Mouse (Mus musculus) embryonic facial prominence, embryonic 15.5 days (tissue): ENCODE data around the gene N4bp2l2. TPM values are rescaled to one million over a fixed set of nuclear protein-coding genes. Genes with fewer than 3 reads are reported as not detected.

ENCODE experiments used
- ATAC-seq: fragments of 200-750 bp; cut with Nextera tagmentation; 2 replicates; pipeline ENCODE4 v1.8.0; 2017; ENCODE audit warnings: low read depth, moderate TSS enrichment; ENCODE audit not compliant: insufficient number of reproducible peaks, low FRiP score, low TSS enrichment
- H3K27ac ChIP-seq: fragments of 300-500 bp; sonication (generic); replicated peaks from 2 replicates; pipeline ENCODE4 v1.5.1; 2015; ENCODE audit warnings: mild to moderate bottlenecking, inconsistent platforms
- H3K27me3 ChIP-seq: fragments of 300-500 bp; sonication (generic); 2 replicates; pipeline ENCODE4 v1.6.1; 2015; ENCODE audit warnings: inconsistent platforms
- H3K36me3 ChIP-seq: fragments of 300-500 bp; sonication (generic); 2 replicates; pipeline ENCODE4 v1.6.1; 2015; ENCODE audit warnings: mild to moderate bottlenecking, inconsistent platforms
- H3K4me1 ChIP-seq: fragments of 300-500 bp; sonication (generic); 2 replicates; pipeline ENCODE4 v1.6.1; 2015; ENCODE audit warnings: inconsistent platforms
- H3K4me2 ChIP-seq: fragments of 300-500 bp; sonication (generic); replicated peaks from 2 replicates; pipeline ENCODE4 v1.6.1; 2015; ENCODE audit warnings: mild to moderate bottlenecking, inconsistent platforms
- H3K4me3 ChIP-seq: fragments of 300-500 bp; sonication (generic); replicated peaks from 2 replicates; pipeline ENCODE4 v1.5.1; 2015; ENCODE audit warnings: mild to moderate bottlenecking, inconsistent platforms
- H3K9ac ChIP-seq: fragments of 300-500 bp; sonication (generic); 2 replicates; pipeline ENCODE4 v1.6.1; 2015; ENCODE audit warnings: inconsistent platforms
- H3K9me3 ChIP-seq: fragments of 300-500 bp; sonication (generic); replicated peaks from 2 replicates; pipeline ENCODE4 v1.6.1; 2016; ENCODE audit warnings: inconsistent platforms
- WGBS: fragments of 180-500 bp; shearing (Covaris S2); methylation state at CpG from one replicate; pipeline ENCODE4 v1.1.7; 2015; 5-methylcytosine and 5-hydroxymethylcytosine counted together
- polyA plus RNA-seq: library from polyadenylated mRNA; unstranded; fragments of >200 nt; fragmentation: Nextera tagmentation; extraction: Ambion mirVana; gene quantifications from 2 replicates; pipeline ENCODE4 v1.2.1, GENCODE M21; 2015

N4bp2l2 gene
- polyA plus RNA-seq, 1 experiment from 2014 or later = 41.4 TPM

GRCm38 (mm10) chr5:150576832-150577231, 89.2 kb downstream of the N4bp2l2 start:
- Histone ChIP-seq H3K9me3 (no peaks in the 10 kb centered on the region), H3K36me3 (no peaks in the 10 kb centered on the region), H3K4me3 (no peak overlapping the region), H3K9ac (no peak overlapping the region), H3K4me2 (no peak overlapping the region), H3K4me1 (no peaks in the 10 kb centered on the region), H3K27me3 (no peaks in the 10 kb centered on the region), H3K27ac (no peak overlapping the region)
- WGBS = 84% methylated on average over 11 of the region's 11 CpGs
- no peak for ATAC-seq

GRCm38 (mm10) chr5:150574885-150575284, 91.1 kb downstream of the N4bp2l2 start:
- H3K4me3 ChIP-seq = no peak overlapping the region
- H3K4me1 ChIP-seq = no peaks in the 10 kb centered on the region
- peaks cover 6% of the 10 kb centered on the region; the same call in 1 of the 2 replicates for H3K36me3 ChIP-seq
- no peaks in the 10 kb centered on the region for H3K9me3 ChIP-seq
- no peak for ATAC-seq
- 66% methylated on average over 5 of the region's 5 CpGs for WGBS
- H3K27me3 ChIP-seq = no peaks in the 10 kb centered on the region
- H3K27ac ChIP-seq = no peak overlapping the region
- no peak overlapping the region for H3K9ac ChIP-seq
- H3K4me2 ChIP-seq = no peak overlapping the region

- WGBS = 70% methylated on average over 3 of the region's 3 CpGs
- no peaks in the 10 kb centered on the region for H3K9me3 ChIP-seq
- peaks cover 9% of the 10 kb centered on the region; the same call in 1 of the 2 replicates for H3K36me3 ChIP-seq
- H3K27me3 ChIP-seq = no peaks in the 10 kb centered on the region
- H3K27ac ChIP-seq = no peak overlapping the region
- no peak overlapping the region for H3K4me2 ChIP-seq
- H3K9ac ChIP-seq = no peak overlapping the region
- no peak overlapping the region for H3K4me3 ChIP-seq
- ATAC-seq = no peak
- no peaks in the 10 kb centered on the region for H3K4me1 ChIP-seq
These were observed 91.6 kb downstream of the N4bp2l2 start for GRCm38 (mm10) chr5:150574403-150574802.

GRCm38 (mm10) chr5:150570496-150571219, 95.3 kb downstream of the N4bp2l2 start:
- Histone ChIP-seq H3K4me3 (no peak overlapping the region), H3K27me3 (no peaks in the 10 kb centered on the region), H3K4me2 (no peak overlapping the region), H3K9me3 (no peaks in the 10 kb centered on the region), H3K27ac (no peak overlapping the region), H3K36me3 (peaks cover 28% of the 10 kb centered on the region; the same call in 1 of the 2 replicates), H3K9ac (no peak overlapping the region), H3K4me1 (no peaks in the 10 kb centered on the region)
- WGBS = 78% methylated on average over 11 of the region's 11 CpGs
- ATAC-seq = no peak; the same call in 1 of the 2 replicates

- H3K4me3 ChIP-seq = no peak overlapping the region
- no peak overlapping the region for H3K4me2 ChIP-seq
- WGBS = 92% methylated on average over 5 of the region's 5 CpGs
- no peak overlapping the region for H3K27ac ChIP-seq
- no peaks in the 10 kb centered on the region for H3K4me1 ChIP-seq
- ATAC-seq = no peak
- no peaks in the 10 kb centered on the region for H3K27me3 ChIP-seq
- no peak overlapping the region for H3K9ac ChIP-seq
- no peaks in the 10 kb centered on the region for H3K9me3 ChIP-seq
- H3K36me3 ChIP-seq = peaks cover 34% of the 10 kb centered on the region; the same call in 1 of the 2 replicates
These were observed 99.0 kb downstream of the N4bp2l2 start for GRCm38 (mm10) chr5:150566971-150567370.

GRCm38 (mm10) chr5:150566226-150566625, 99.8 kb downstream of the N4bp2l2 start:
- H3K4me2 ChIP-seq = no peak overlapping the region
- 70% methylated on average over 3 of the region's 3 CpGs for WGBS
- no peak overlapping the region for H3K4me3 ChIP-seq
- H3K27me3 ChIP-seq = no peaks in the 10 kb centered on the region
- no peaks in the 10 kb centered on the region for H3K4me1 ChIP-seq
- no peak for ATAC-seq
- no peak overlapping the region for H3K9ac ChIP-seq
- H3K36me3 ChIP-seq = peaks cover 34% of the 10 kb centered on the region; the same call in 1 of the 2 replicates
- no peak overlapping the region for H3K27ac ChIP-seq
- H3K9me3 ChIP-seq = no peaks in the 10 kb centered on the region

GRCm38 (mm10) chr5:150564426-150564825, 101.6 kb downstream of the N4bp2l2 start:
- no peak overlapping the region for H3K9ac ChIP-seq
- no peak overlapping the region for H3K27ac ChIP-seq
- WGBS = 93% methylated on average over 6 of the region's 6 CpGs
- no peaks in the 10 kb centered on the region for H3K27me3 ChIP-seq
- no peak overlapping the region for H3K4me3 ChIP-seq
- no peak overlapping the region for H3K4me2 ChIP-seq
- no peak for ATAC-seq
- peaks cover 37% of the 10 kb centered on the region for H3K36me3 ChIP-seq
- H3K9me3 ChIP-seq = no peaks in the 10 kb centered on the region
- H3K4me1 ChIP-seq = no peaks in the 10 kb centered on the region

GRCm38 (mm10) chr5:150561783-150562182, 104.2 kb downstream of the N4bp2l2 start:
- Histone ChIP-seq H3K4me2 (no peak overlapping the region), H3K27ac (no peak overlapping the region), H3K4me3 (no peak overlapping the region), H3K36me3 (peaks cover 36% of the 10 kb centered on the region), H3K9me3 (no peaks in the 10 kb centered on the region), H3K4me1 (no peaks in the 10 kb centered on the region), H3K9ac (no peak overlapping the region), H3K27me3 (no peaks in the 10 kb centered on the region)
- no peak for ATAC-seq
- 86% methylated on average over 5 of the region's 5 CpGs for WGBS

- no peaks in the 10 kb centered on the region for H3K4me1 ChIP-seq
- no peaks in the 10 kb centered on the region for H3K9me3 ChIP-seq
- no peak for ATAC-seq
- no peaks in the 10 kb centered on the region for H3K27me3 ChIP-seq
- no peak overlapping the region for H3K4me2 ChIP-seq
- H3K36me3 ChIP-seq = peaks cover 36% of the 10 kb centered on the region
- no peak overlapping the region for H3K27ac ChIP-seq
- no peak overlapping the region for H3K9ac ChIP-seq
- no peak overlapping the region for H3K4me3 ChIP-seq
These were observed 104.6 kb downstream of the N4bp2l2 start for GRCm38 (mm10) chr5:150561376-150561775.

- Histone ChIP-seq H3K4me3 (no peak overlapping the region), H3K9ac (no peak overlapping the region), H3K4me2 (no peak overlapping the region), H3K36me3 (peaks cover 36% of the 10 kb centered on the region), H3K27me3 (no peaks in the 10 kb centered on the region), H3K4me1 (no peaks in the 10 kb centered on the region), H3K27ac (no peak overlapping the region), H3K9me3 (no peaks in the 10 kb centered on the region)
- ATAC-seq = no peak
- 97% methylated on average over 5 of the region's 5 CpGs for WGBS
These were observed 105.1 kb downstream of the N4bp2l2 start for GRCm38 (mm10) chr5:150560851-150561250.

GRCm38 (mm10) chr5:150559519-150560103, 106.4 kb downstream of the N4bp2l2 start:
- Histone ChIP-seq H3K9ac (no peak overlapping the region), H3K9me3 (no peaks in the 10 kb centered on the region), H3K4me2 (no peak overlapping the region), H3K27ac (no peak overlapping the region), H3K4me3 (no peak overlapping the region), H3K4me1 (no peaks in the 10 kb centered on the region), H3K36me3 (peaks cover 38% of the 10 kb centered on the region), H3K27me3 (no peaks in the 10 kb centered on the region)
- WGBS = 88% methylated on average over 6 of the region's 6 CpGs
- ATAC-seq = no peak
